Mouse (Mus musculus): ENCODE results near the gene 1700042G07Rik. TPM values are rescaled to one million over a fixed set of nuclear protein-coding genes. Genes with fewer than 3 reads are reported as not detected.
"Not testable (repeated sequence)": the region's sequence is repeated elsewhere in the genome, so short reads cannot be mapped to it uniquely, and the experiment has no call there.

1700042G07Rik gene
- total RNA-seq, 2 experiments from 2014 or later = not detected

GRCm38 (mm10) chr4:116193583-116194383, 20.6 kb downstream of the 1700042G07Rik start:
- intact Hi-C loops (cut with DNase I; ENCODE audit: low total_unique reads) = no loop called here
- DNase-seq = no peak

GRCm38 (mm10) chr4:116198422-116198821, 25.2 kb downstream of the 1700042G07Rik start:
- intact Hi-C loops (cut with DNase I; ENCODE audit: low total_unique reads) = no loop called here
- DNase-seq = no peak

GRCm38 (mm10) chr4:116204422-116204821, 31.2 kb downstream of the 1700042G07Rik start:
- intact Hi-C loops (cut with DNase I; ENCODE audit: low total_unique reads) = no loop called here
- no peak for DNase-seq

DNA sequence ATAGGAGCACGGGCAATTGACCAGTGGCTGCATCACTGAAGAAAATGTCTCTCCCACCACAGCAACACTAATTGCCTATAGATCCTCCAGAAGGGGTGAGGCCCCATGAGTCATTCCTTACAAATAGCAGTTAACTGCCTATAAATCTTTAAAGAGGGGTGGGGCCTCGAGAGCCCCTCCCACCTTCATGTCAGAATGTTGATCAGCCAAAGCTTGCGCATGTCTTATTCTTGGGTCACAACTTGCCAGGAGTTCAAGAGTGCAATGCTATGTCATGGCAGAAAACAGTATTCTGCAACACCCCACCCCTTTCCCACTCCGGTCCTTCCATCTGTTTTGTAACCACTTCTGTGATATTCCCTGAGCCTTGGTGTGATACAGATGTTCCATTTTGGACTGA, 33.4 kb downstream of the 1700042G07Rik start:
- no peak for DNase-seq
- intact Hi-C loops (cut with DNase I; ENCODE audit: low total_unique reads) = no loop called here

DNA sequence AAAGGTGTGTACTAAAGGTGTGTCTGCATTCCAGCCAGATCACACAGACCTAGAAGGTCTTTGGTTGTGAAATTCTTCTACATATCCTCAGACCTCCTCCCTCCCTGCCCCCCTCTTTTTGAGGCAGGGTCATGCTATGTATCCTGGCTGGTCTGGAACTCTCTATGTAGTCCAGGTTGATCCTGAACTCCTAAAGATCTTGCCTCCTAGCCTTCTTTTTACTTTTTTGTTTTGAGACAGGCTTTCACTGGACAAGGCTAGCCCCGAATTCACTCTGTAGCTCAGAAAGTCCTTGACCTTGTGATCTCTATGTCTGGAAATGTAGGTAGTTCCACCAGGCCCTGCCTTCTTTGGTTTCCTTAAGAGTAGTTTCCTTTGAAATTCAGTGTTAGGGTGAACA, 35.7 kb downstream of the 1700042G07Rik start:
- DNase-seq = no peak
- intact Hi-C loops (cut with DNase I; ENCODE audit: low total_unique reads) = no loop called here

DNA sequence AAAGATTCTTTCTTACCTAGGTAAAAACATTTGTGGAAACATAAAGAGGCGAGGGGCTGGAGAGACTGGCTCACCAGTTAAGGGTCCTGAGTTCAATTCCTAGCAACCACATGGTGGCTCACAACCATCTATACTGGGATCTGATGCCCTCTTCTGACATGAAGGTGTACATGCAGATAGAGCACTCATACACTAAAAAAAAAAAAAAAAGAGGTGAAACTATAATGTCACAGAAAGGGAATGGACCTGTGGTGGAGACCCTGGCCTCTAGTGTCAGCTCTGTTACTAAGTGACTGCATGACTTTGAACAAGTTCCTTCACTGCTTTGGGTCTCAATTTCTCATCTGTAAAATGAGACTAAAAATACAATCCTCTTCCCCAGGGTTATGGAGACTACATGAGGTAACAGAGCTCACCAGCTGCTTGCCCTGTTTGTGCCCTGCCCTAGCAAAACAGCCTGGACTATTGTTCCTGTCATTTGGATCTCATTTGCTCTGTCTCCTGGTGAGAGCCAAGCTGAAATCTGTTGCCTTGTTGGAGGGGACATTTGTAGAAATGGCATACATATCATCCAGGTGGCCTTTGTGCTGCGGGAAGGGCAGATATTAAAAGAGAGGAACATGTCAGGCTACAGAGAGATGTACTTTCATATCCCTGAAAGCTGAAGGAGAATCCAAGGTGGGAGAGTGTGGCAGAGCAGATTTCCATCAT, 42.9 kb downstream of the 1700042G07Rik start:
- intact Hi-C loops (cut with DNase I; ENCODE audit: low total_unique reads) = no loop called here
- no peak for DNase-seq

GRCm38 (mm10) chr4:116217046-116217445, 43.9 kb downstream of the 1700042G07Rik start:
- intact Hi-C loops (cut with DNase I; ENCODE audit: low total_unique reads) = no loop called here
- no peak for DNase-seq

DNA sequence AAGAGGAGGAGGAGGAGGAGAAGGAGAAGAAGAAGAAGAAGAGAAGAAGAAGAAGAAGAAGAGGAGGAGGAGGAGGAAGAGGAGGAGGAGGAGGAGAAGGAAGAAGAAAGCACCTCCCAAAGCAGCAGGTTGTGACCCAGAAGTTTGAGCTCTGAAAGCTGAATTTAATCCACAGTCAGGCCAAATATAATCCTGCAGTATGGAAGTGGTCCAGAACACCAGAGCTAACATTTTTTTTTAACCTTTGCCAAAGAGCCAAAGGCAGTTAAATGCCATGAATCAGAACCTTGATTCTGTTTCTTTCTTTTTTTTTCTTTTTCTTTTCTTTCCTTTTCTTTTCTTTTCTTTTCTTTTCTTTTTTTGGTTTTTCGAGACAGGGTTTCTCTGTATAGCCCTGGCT, 44.5 kb downstream of the 1700042G07Rik start:
- intact Hi-C loops (cut with DNase I; ENCODE audit: low total_unique reads); DNase-seq: not testable (repeated sequence)

DNA sequence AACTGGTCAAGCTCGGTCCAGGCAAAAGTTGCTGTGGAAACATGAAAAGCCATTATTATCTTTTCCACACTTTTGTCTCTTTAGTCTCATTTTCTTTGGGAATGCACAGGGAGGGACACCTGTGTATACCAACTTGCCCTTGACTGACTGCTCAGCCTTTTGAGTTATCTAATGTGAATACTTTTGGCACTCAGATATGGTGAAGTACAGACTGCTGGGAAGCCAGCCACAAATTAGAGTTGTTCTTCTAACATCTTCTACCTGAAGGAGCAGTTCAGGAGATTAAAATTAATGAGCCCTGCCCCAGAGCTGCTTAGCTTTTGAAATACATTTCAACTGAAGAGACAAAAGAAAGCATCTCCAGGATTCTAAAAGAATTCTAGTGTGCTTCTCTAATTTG, 45.9 kb downstream of the 1700042G07Rik start:
- DNase-seq = no peak
- intact Hi-C loops (cut with DNase I; ENCODE audit: low total_unique reads) = no loop called here

GRCm38 (mm10) chr4:116220071-116220650, 47.0 kb downstream of the 1700042G07Rik start:
- no peak for DNase-seq
- intact Hi-C loops (cut with DNase I; ENCODE audit: low total_unique reads) = no loop called here

DNA sequence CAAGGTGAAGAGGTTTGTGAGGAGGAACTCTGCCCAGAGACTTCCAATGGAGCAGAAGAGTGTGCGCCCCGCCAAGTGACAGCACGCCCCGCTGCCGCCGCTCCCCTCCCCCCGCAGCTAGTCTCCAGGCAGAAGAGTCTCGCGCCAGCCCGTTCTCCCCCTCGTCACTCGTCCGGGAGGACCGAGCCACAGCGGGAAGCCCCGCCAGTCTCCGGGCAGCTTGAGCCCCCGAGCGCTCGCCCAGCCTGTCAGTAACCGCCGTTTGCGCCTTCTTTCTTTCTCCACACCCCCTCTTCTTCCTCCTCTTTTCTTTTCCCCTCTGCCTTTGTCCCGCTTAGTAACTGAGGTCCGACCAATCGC, 47.6 kb downstream of the 1700042G07Rik start:
- no peak for DNase-seq
- intact Hi-C loops (cut with DNase I; ENCODE audit: low total_unique reads) = no loop called here

DNA sequence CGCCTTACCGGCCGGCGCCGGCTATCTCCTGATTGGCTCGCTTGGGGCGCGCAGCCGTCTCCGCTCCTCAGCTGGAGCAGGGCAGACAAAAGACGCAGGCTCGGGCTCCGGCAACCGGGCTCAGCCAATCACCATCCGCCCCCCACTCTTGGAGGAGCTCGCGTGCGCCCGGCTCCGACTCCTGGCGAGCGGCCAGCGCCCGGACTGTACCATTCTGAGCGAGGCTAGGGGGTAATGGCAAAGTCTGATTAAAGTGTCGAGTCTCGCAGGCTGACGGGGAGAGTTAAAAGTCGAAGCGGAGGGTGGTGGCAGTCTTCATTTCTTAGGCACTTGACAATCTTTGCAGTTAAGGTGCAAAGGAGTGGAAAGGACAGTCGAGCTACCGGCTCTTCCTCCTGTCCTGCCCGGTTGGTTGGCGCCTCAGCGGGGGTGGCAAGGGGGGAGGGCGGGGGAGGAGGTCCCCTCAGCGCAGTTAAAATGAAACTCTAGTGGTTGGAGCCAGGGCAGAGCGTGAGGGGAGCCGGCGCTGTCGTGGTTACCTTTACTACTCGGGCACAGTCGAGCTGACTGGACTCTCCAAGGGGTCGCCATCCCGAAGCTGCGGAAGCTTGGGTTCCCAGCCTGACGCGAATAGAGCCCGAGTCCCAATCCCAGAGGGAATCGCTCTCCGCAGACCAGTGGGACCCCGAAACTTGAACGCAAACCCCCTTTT, 48.1 kb downstream of the 1700042G07Rik start, which contains the start of gene Pik3r3:
TSS of gene Pik3r3 (plus strand) at position 479 of the 712 bp plus-strand sequence.
- peak; percentile 99 for DNase-seq
- intact Hi-C loops (cut with DNase I; ENCODE audit: low total_unique reads) = no loop called here

GRCm38 (mm10) chr4:116221996-116222842, 49.0 kb downstream of the 1700042G07Rik start:
- intact Hi-C loops (cut with DNase I; ENCODE audit: low total_unique reads) = no loop called here
- DNase-seq = no peak

DNA sequence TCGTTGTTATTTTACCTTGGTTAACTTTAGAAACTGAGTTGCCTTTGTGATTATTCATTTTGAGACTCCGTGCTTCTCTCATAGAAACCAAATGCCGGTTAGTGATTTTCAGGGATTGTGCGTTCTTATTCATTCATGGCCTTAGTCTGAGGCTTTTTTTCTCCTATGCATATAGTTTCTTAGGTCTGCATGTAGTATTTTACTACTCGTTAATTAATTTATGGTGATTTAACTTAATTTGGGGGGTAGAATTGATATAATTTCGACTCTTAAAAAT, 49.6 kb downstream of the 1700042G07Rik start:
- intact Hi-C loops (cut with DNase I; ENCODE audit: low total_unique reads) = no loop called here
- DNase-seq = no peak

Other genes with a start within 250 kb of the 1700042G07Rik start
- gene Dmbx1, start 233.4 kb upstream of the 1700042G07Rik start, total RNA-seq (2021) = not detected
- under 1 TPM in 1 of 2 experiments, not detected in 1; 0.39 TPM for gene Faah, start 155.4 kb upstream of the 1700042G07Rik start, total RNA-seq (2021)
- gene Nsun4, start 119.5 kb upstream of the 1700042G07Rik start, total RNA-seq (2021) = 10 to 100 TPM; 12.7 to 13.9 TPM
- gene Uqcrh, start 98.3 kb upstream of the 1700042G07Rik start, total RNA-seq (2021) = 100 to 1,000 TPM; 876 to 989 TPM
- gene Lrrc41, start 98.1 kb upstream of the 1700042G07Rik start, total RNA-seq (2021) = 10 to 100 TPM; 19.0 to 25.0 TPM
- 1 to 10 TPM; 1.8 to 2.2 TPM for gene Rad54l, start 49.7 kb upstream of the 1700042G07Rik start, total RNA-seq (2021)
- gene Pomgnt1, start 49.5 kb upstream of the 1700042G07Rik start, total RNA-seq (2021) = 10 to 100 TPM; 52.0 to 52.2 TPM
- 10 to 100 TPM; 10.8 to 13.4 TPM for gene Lurap1, start 22.0 kb upstream of the 1700042G07Rik start, total RNA-seq (2021)
- not detected for gene Tspan1, start 5.8 kb upstream of the 1700042G07Rik start, total RNA-seq (2021)
- gene Gm49337, start within 50 bp of the 1700042G07Rik start, total RNA-seq (2021) = under 1 TPM in 1 of 2 experiments, not detected in 1; 0.47 TPM
- 10 to 100 TPM in 1 of 2 experiments, 1 to 10 TPM in 1; 7.7 to 11.3 TPM for gene Pik3r3, start 48.2 kb downstream of the 1700042G07Rik start, total RNA-seq (2021)

Measured in gastrocnemius, postnatal 14 days (tissue).